Mouse (Mus musculus): Measurements from ENCODE around the gene Stoml1. TPM values are rescaled to one million over a fixed set of nuclear protein-coding genes. Genes with fewer than 3 reads are reported as not detected.
"Not testable (repeated sequence)": the region's sequence is repeated elsewhere in the genome, so short reads cannot be mapped to it uniquely, and the experiment has no call there.

The Stoml1 gene
- polyA plus RNA-seq, 1 experiment from 2014 or later: 35.8 TPM

GRCm38 (mm10) chr9:58250730-58251129, 2.2 kb upstream of the Stoml1 start:
- H3K9me3 ChIP-seq (ENCODE audit: low read length); H3K9ac ChIP-seq (replicated peaks; ENCODE audit: low read length); H3K4me2 ChIP-seq (replicated peaks; ENCODE audit: low read depth, low read length); ATAC-seq (ENCODE audit: low FRiP score, low TSS enrichment); H3K36me3 ChIP-seq (ENCODE audit: insufficient read depth, low read length); H3K4me3 ChIP-seq (ENCODE audit: low read length); H3K27me3 ChIP-seq (ENCODE audit: insufficient read depth, low read length): not testable (repeated sequence)
- H3K4me1 ChIP-seq (ENCODE audit: insufficient read depth, low read length): peaks cover 40% of the 10 kb centered on the region
- WGBS: 93% methylated on average over 1 of the region's 1 CpGs
- peak overlapping the region; percentile 92; the same call in 1 of the 2 replicates for H3K27ac ChIP-seq (ENCODE audit: low read length)

GRCm38 (mm10) chr9:58253805-58254122, 800 bp downstream of the Stoml1 start:
- H3K27ac ChIP-seq (ENCODE audit: low read length): peak overlapping the region; percentile 76
- not testable (repeated sequence) for H3K9me3 ChIP-seq (ENCODE audit: low read length); H3K27me3 ChIP-seq (ENCODE audit: insufficient read depth, low read length); ATAC-seq (ENCODE audit: low FRiP score, low TSS enrichment)
- peak overlapping the region; percentile 82 for H3K4me3 ChIP-seq (ENCODE audit: low read length)
- H3K36me3 ChIP-seq (ENCODE audit: insufficient read depth, low read length): peaks cover 16% of the 10 kb centered on the region
- peaks cover 13% of the 10 kb centered on the region for H3K4me1 ChIP-seq (ENCODE audit: insufficient read depth, low read length)
- H3K9ac ChIP-seq (replicated peaks; ENCODE audit: low read length): peak overlapping the region; percentile 86
- peak overlapping the region; percentile 89 for H3K4me2 ChIP-seq (replicated peaks; ENCODE audit: low read depth, low read length)
- WGBS: 56% methylated on average over 5 of the region's 5 CpGs

- ATAC-seq (ENCODE audit: low FRiP score, low TSS enrichment): no peak
- H3K27ac ChIP-seq (ENCODE audit: low read length): no peak overlapping the region
- WGBS: 37% methylated on average over 2 of the region's 2 CpGs
- H3K27me3 ChIP-seq (ENCODE audit: insufficient read depth, low read length): no peaks in the 10 kb centered on the region
- no peaks in the 10 kb centered on the region for H3K9me3 ChIP-seq (ENCODE audit: low read length)
- H3K4me3 ChIP-seq (ENCODE audit: low read length): no peak overlapping the region
- H3K4me1 ChIP-seq (ENCODE audit: insufficient read depth, low read length): peaks cover 8% of the 10 kb centered on the region
- H3K4me2 ChIP-seq (replicated peaks; ENCODE audit: low read depth, low read length): no peak overlapping the region
- H3K36me3 ChIP-seq (ENCODE audit: insufficient read depth, low read length): peaks cover 19% of the 10 kb centered on the region
- no peak overlapping the region for H3K9ac ChIP-seq (replicated peaks; ENCODE audit: low read length)
These were observed 2.1 kb downstream of the Stoml1 start for GRCm38 (mm10) chr9:58255105-58255504.

- Histone ChIP-seq H3K4me2 (replicated peaks; ENCODE audit: low read depth, low read length) (no peak overlapping the region), H3K4me1 (ENCODE audit: insufficient read depth, low read length) (peaks cover 5% of the 10 kb centered on the region), H3K9ac (replicated peaks; ENCODE audit: low read length) (no peak overlapping the region), H3K9me3 (ENCODE audit: low read length) (no peaks in the 10 kb centered on the region), H3K36me3 (ENCODE audit: insufficient read depth, low read length) (peaks cover 22% of the 10 kb centered on the region), H3K27me3 (ENCODE audit: insufficient read depth, low read length) (no peaks in the 10 kb centered on the region), H3K4me3 (ENCODE audit: low read length) (no peak overlapping the region), H3K27ac (ENCODE audit: low read length) (no peak overlapping the region)
- no peak for ATAC-seq (ENCODE audit: low FRiP score, low TSS enrichment)
- 87% methylated on average over 10 of the region's 10 CpGs for WGBS
These were observed 3.0 kb downstream of the Stoml1 start for GRCm38 (mm10) chr9:58255704-58256685.

- Histone ChIP-seq H3K36me3 (ENCODE audit: insufficient read depth, low read length) (peaks cover 23% of the 10 kb centered on the region), H3K27me3 (ENCODE audit: insufficient read depth, low read length) (no peaks in the 10 kb centered on the region), H3K27ac (ENCODE audit: low read length) (no peak overlapping the region), H3K4me3 (ENCODE audit: low read length) (no peak overlapping the region), H3K9ac (replicated peaks; ENCODE audit: low read length) (no peak overlapping the region), H3K4me1 (ENCODE audit: insufficient read depth, low read length) (peaks cover 12% of the 10 kb centered on the region), H3K4me2 (replicated peaks; ENCODE audit: low read depth, low read length) (no peak overlapping the region), H3K9me3 (ENCODE audit: low read length) (no peaks in the 10 kb centered on the region)
- ATAC-seq (ENCODE audit: low FRiP score, low TSS enrichment): no peak
- WGBS: 86% methylated on average over 5 of the region's 5 CpGs
These were observed 9.5 kb downstream of the Stoml1 start for GRCm38 (mm10) chr9:58262507-58262906.

- H3K4me2 ChIP-seq (replicated peaks; ENCODE audit: low read depth, low read length): no peak overlapping the region
- H3K27ac ChIP-seq (ENCODE audit: low read length): no peak overlapping the region
- no peak overlapping the region for H3K4me3 ChIP-seq (ENCODE audit: low read length)
- H3K9me3 ChIP-seq (ENCODE audit: low read length): no peaks in the 10 kb centered on the region
- H3K27me3 ChIP-seq (ENCODE audit: insufficient read depth, low read length): no peaks in the 10 kb centered on the region
- H3K9ac ChIP-seq (replicated peaks; ENCODE audit: low read length): no peak overlapping the region
- H3K36me3 ChIP-seq (ENCODE audit: insufficient read depth, low read length): peaks cover 20% of the 10 kb centered on the region
- no peak for ATAC-seq (ENCODE audit: low FRiP score, low TSS enrichment)
- peaks cover 12% of the 10 kb centered on the region for H3K4me1 ChIP-seq (ENCODE audit: insufficient read depth, low read length)
- 76% methylated on average over 3 of the region's 3 CpGs for WGBS
These were observed 12.4 kb downstream of the Stoml1 start for GRCm38 (mm10) chr9:58265368-58265767.

- Histone ChIP-seq H3K27ac (ENCODE audit: low read length) (peak overlapping the region; percentile 64), H3K4me2 (replicated peaks; ENCODE audit: low read depth, low read length) (no peak overlapping the region), H3K9me3 (ENCODE audit: low read length) (no peaks in the 10 kb centered on the region), H3K27me3 (ENCODE audit: insufficient read depth, low read length) (no peaks in the 10 kb centered on the region), H3K9ac (replicated peaks; ENCODE audit: low read length) (peak overlapping the region; percentile 35; the same call in 1 of the 2 replicates), H3K36me3 (ENCODE audit: insufficient read depth, low read length) (peaks cover 13% of the 10 kb centered on the region), H3K4me3 (ENCODE audit: low read length) (no peak overlapping the region), H3K4me1 (ENCODE audit: insufficient read depth, low read length) (peaks cover 12% of the 10 kb centered on the region)
- peak; percentile 27; the same call in 1 of the 2 replicates for ATAC-seq (ENCODE audit: low FRiP score, low TSS enrichment)
- 25% methylated on average over 4 of the region's 4 CpGs for WGBS
These were observed 13.6 kb downstream of the Stoml1 start for GRCm38 (mm10) chr9:58266571-58267011.

GRCm38 (mm10) chr9:58267046-58267445, 14.1 kb downstream of the Stoml1 start:
- no peak overlapping the region for H3K4me2 ChIP-seq (replicated peaks; ENCODE audit: low read depth, low read length)
- no peak for ATAC-seq (ENCODE audit: low FRiP score, low TSS enrichment)
- H3K9ac ChIP-seq (replicated peaks; ENCODE audit: low read length): no peak overlapping the region
- H3K4me3 ChIP-seq (ENCODE audit: low read length): no peak overlapping the region
- H3K36me3 ChIP-seq (ENCODE audit: insufficient read depth, low read length): peaks cover 8% of the 10 kb centered on the region
- H3K27ac ChIP-seq (ENCODE audit: low read length): peak overlapping the region; percentile 64
- H3K27me3 ChIP-seq (ENCODE audit: insufficient read depth, low read length): no peaks in the 10 kb centered on the region
- 69% methylated on average over 3 of the region's 3 CpGs for WGBS
- peaks cover 13% of the 10 kb centered on the region for H3K4me1 ChIP-seq (ENCODE audit: insufficient read depth, low read length)
- no peaks in the 10 kb centered on the region for H3K9me3 ChIP-seq (ENCODE audit: low read length)

- 51% methylated on average over 12 of the region's 12 CpGs for WGBS
- H3K9me3 ChIP-seq (ENCODE audit: low read length): no peaks in the 10 kb centered on the region
These were observed 15.7 kb downstream of the Stoml1 start for GRCm38 (mm10) chr9:58268384-58269313.

More at GRCm38 (mm10) chr9:58268384-58269313, 15.7 kb downstream of the Stoml1 start:
- Histone ChIP-seq H3K4me2 (replicated peaks; ENCODE audit: low read depth, low read length) (no peak overlapping the region), H3K4me3 (ENCODE audit: low read length) (no peak overlapping the region), H3K36me3 (ENCODE audit: insufficient read depth, low read length) (no peaks in the 10 kb centered on the region), H3K27ac (ENCODE audit: low read length) (no peak overlapping the region), H3K9ac (replicated peaks; ENCODE audit: low read length) (no peak overlapping the region), H3K4me1 (ENCODE audit: insufficient read depth, low read length) (peaks cover 24% of the 10 kb centered on the region), H3K27me3 (ENCODE audit: insufficient read depth, low read length) (no peaks in the 10 kb centered on the region)
- no peak for ATAC-seq (ENCODE audit: low FRiP score, low TSS enrichment)
